Mouse (Mus musculus) stomach, embryonic 15.5 days (tissue): ENCODE data around the gene Rpl6. TPM values are rescaled to one million over a fixed set of nuclear protein-coding genes. Genes with fewer than 3 reads are reported as not detected.
A peak's percentile ranks its signal among the peaks of the same experiment; 100 is the strongest.

Experiments
- ATAC-seq: fragments of 200-750 bp; cut with Nextera tagmentation; 2 replicates; pipeline ENCODE4 v1.8.0; 2017; ENCODE audit warnings: low read depth, moderate number of reproducible peaks, moderate TSS enrichment; ENCODE audit not compliant: insufficient read depth, low FRiP score
- H3K27ac ChIP-seq: fragments of 300-500 bp; sonication (generic); 2 replicates; pipeline ENCODE4 v1.5.1; 2015; ENCODE audit warnings: mild to moderate bottlenecking, inconsistent platforms
- H3K27me3 ChIP-seq: fragments of 300-500 bp; sonication (generic); replicated peaks from 2 replicates; pipeline ENCODE4 v1.6.1; 2015; ENCODE audit warnings: inconsistent platforms
- H3K36me3 ChIP-seq: fragments of 300-500 bp; sonication (generic); 2 replicates; pipeline ENCODE4 v1.6.1; 2015; ENCODE audit warnings: inconsistent platforms
- H3K4me1 ChIP-seq: fragments of 300-500 bp; sonication (generic); 2 replicates; pipeline ENCODE4 v1.6.1; 2015; ENCODE audit warnings: inconsistent platforms
- H3K4me2 ChIP-seq: fragments of 300-500 bp; sonication (generic); 2 replicates; pipeline ENCODE4 v1.6.1; 2015; ENCODE audit warnings: mild to moderate bottlenecking, inconsistent platforms
- H3K4me3 ChIP-seq: fragments of 300-500 bp; sonication (generic); replicated peaks from 2 replicates; pipeline ENCODE4 v1.5.1; 2015; ENCODE audit warnings: inconsistent platforms
- H3K9ac ChIP-seq: fragments of 300-500 bp; sonication (generic); 2 replicates; pipeline ENCODE4 v1.6.1; 2015; ENCODE audit warnings: inconsistent platforms
- H3K9me3 ChIP-seq: fragments of 300-500 bp; sonication (generic); 2 replicates; pipeline ENCODE4 v1.6.1; 2016; ENCODE audit warnings: inconsistent platforms
- WGBS: fragments of 180-500 bp; shearing (Covaris S2); methylation state at CpG from one replicate; pipeline ENCODE4 v1.1.7; 2015; 5-methylcytosine and 5-hydroxymethylcytosine counted together
- polyA plus RNA-seq: library from polyadenylated mRNA; unstranded; fragments of >200 nt; fragmentation: Nextera tagmentation; extraction: Ambion mirVana; gene quantifications from 2 replicates; pipeline ENCODE4 v1.2.1, GENCODE M21; 2015

The Rpl6 gene
- polyA plus RNA-seq, 1 experiment from 2014 or later = 609 TPM

GRCm38 (mm10) chr5:121184375-121184774 is 19.9 kb upstream of the Rpl6 start:
- no peak overlapping the region for H3K9ac ChIP-seq
- 65% methylated on average over 2 of the region's 2 CpGs for WGBS
- no peaks in the 10 kb centered on the region for H3K36me3 ChIP-seq
- H3K4me1 ChIP-seq = peaks cover 19% of the 10 kb centered on the region
- H3K27me3 ChIP-seq = no peaks in the 10 kb centered on the region
- no peak overlapping the region for H3K4me3 ChIP-seq
- ATAC-seq = no peak
- H3K4me2 ChIP-seq = no peak overlapping the region
- H3K27ac ChIP-seq = no peak overlapping the region
- no peaks in the 10 kb centered on the region for H3K9me3 ChIP-seq

GRCm38 (mm10) chr5:121184945-121185551 is 19.2 kb upstream of the Rpl6 start:
- ATAC-seq = no peak; the same call in 1 of the 2 replicates
- peak overlapping the region; percentile 49; the same call in 1 of the 2 replicates for H3K27ac ChIP-seq
- WGBS = 25% methylated on average over 11 of the region's 11 CpGs
- no peak overlapping the region for H3K9ac ChIP-seq
- H3K4me2 ChIP-seq = 0 out of 2 replicates have a peak overlapping the region, but pooled peaks have one; percentile 5
- H3K4me3 ChIP-seq = no peak overlapping the region
- H3K36me3 ChIP-seq = no peaks in the 10 kb centered on the region
- H3K27me3 ChIP-seq = no peaks in the 10 kb centered on the region
- peaks cover 19% of the 10 kb centered on the region for H3K4me1 ChIP-seq
- no peaks in the 10 kb centered on the region for H3K9me3 ChIP-seq

GRCm38 (mm10) chr5:121187580-121188001 is 16.7 kb upstream of the Rpl6 start:
- no peak overlapping the region for H3K4me2 ChIP-seq
- H3K4me3 ChIP-seq = no peak overlapping the region
- H3K9me3 ChIP-seq = no peaks in the 10 kb centered on the region
- no peak for ATAC-seq
- H3K36me3 ChIP-seq = no peaks in the 10 kb centered on the region
- H3K27me3 ChIP-seq = no peaks in the 10 kb centered on the region
- no peak overlapping the region for H3K27ac ChIP-seq
- 88% methylated on average over 8 of the region's 8 CpGs for WGBS
- H3K4me1 ChIP-seq = peaks cover 23% of the 10 kb centered on the region
- H3K9ac ChIP-seq = no peak overlapping the region

GRCm38 (mm10) chr5:121188265-121188664 is 16.0 kb upstream of the Rpl6 start:
- Histone ChIP-seq H3K9ac (no peak overlapping the region), H3K27ac (no peak overlapping the region), H3K9me3 (no peaks in the 10 kb centered on the region), H3K4me2 (no peak overlapping the region), H3K4me3 (no peak overlapping the region), H3K4me1 (peaks cover 23% of the 10 kb centered on the region), H3K27me3 (no peaks in the 10 kb centered on the region), H3K36me3 (no peaks in the 10 kb centered on the region)
- 87% methylated on average over 9 of the region's 9 CpGs for WGBS
- ATAC-seq = no peak

- WGBS = 68% methylated on average over 9 of the region's 9 CpGs
- Histone ChIP-seq H3K9ac (no peak overlapping the region), H3K36me3 (no peaks in the 10 kb centered on the region), H3K27me3 (no peaks in the 10 kb centered on the region), H3K27ac (peak overlapping the region; percentile 9; the same call in 1 of the 2 replicates), H3K9me3 (no peaks in the 10 kb centered on the region), H3K4me1 (peaks cover 23% of the 10 kb centered on the region), H3K4me2 (0 out of 2 replicates have a peak overlapping the region, but pooled peaks have one; percentile 4), H3K4me3 (no peak overlapping the region)
- ATAC-seq = 0 out of 2 replicates have a peak, but pooled peaks have one; percentile 11
These were observed 15.1 kb upstream of the Rpl6 start for GRCm38 (mm10) chr5:121189182-121189581.

GRCm38 (mm10) chr5:121190210-121190835 is 14.0 kb upstream of the Rpl6 start:
- H3K27ac ChIP-seq = peak overlapping the region; percentile 81
- H3K36me3 ChIP-seq = no peaks in the 10 kb centered on the region
- H3K4me1 ChIP-seq = peaks cover 17% of the 10 kb centered on the region
- peak overlapping the region; percentile 68 for H3K9ac ChIP-seq
- no peak for ATAC-seq
- H3K9me3 ChIP-seq = no peaks in the 10 kb centered on the region
- WGBS = 25% methylated on average over 21 of the region's 21 CpGs
- peak overlapping the region; percentile 95 for H3K4me3 ChIP-seq
- no peaks in the 10 kb centered on the region for H3K27me3 ChIP-seq
- peak overlapping the region; percentile 74 for H3K4me2 ChIP-seq

- ATAC-seq = peak; percentile 94
- Histone ChIP-seq H3K4me1 (peaks cover 10% of the 10 kb centered on the region), H3K4me3 (peak within 1 kb of the TSS; percentile 95), H3K9me3 (no peaks in the 10 kb centered on the region), H3K4me2 (peak within 1 kb of the TSS; percentile 74), H3K9ac (peak within 1 kb of the TSS; percentile 68), H3K36me3 (no peaks in the 10 kb centered on the region), H3K27ac (peak within 1 kb of the TSS; percentile 81), H3K27me3 (no peaks in the 10 kb centered on the region)
- WGBS = under 1% methylated on average over 65 of the region's 98 CpGs
These were observed 13.3 kb upstream of the Rpl6 start, which contains the start of gene Ptpn11 for GRCm38 (mm10) chr5:121190836-121191583. Gene Ptpn11, minus strand, starts transcription at chr5:121191397.

- Histone ChIP-seq H3K4me3 (peak overlapping the region; percentile 95), H3K27ac (peak overlapping the region; percentile 77; the same call in 1 of the 2 replicates), H3K9me3 (no peaks in the 10 kb centered on the region), H3K9ac (peak overlapping the region; percentile 61), H3K4me1 (peaks cover 8% of the 10 kb centered on the region), H3K36me3 (no peaks in the 10 kb centered on the region), H3K27me3 (no peaks in the 10 kb centered on the region), H3K4me2 (peak overlapping the region; percentile 74)
- WGBS = 9% methylated on average over 17 of the region's 17 CpGs
- ATAC-seq = no peak; the same call in 1 of the 2 replicates
These were observed 12.7 kb upstream of the Rpl6 start for GRCm38 (mm10) chr5:121191584-121191906.

- no peaks in the 10 kb centered on the region for H3K9me3 ChIP-seq
- no peak overlapping the region for H3K4me3 ChIP-seq
- no peak overlapping the region for H3K9ac ChIP-seq
- no peak overlapping the region for H3K4me2 ChIP-seq
- no peaks in the 10 kb centered on the region for H3K27me3 ChIP-seq
- ATAC-seq = no peak
- no peak overlapping the region for H3K27ac ChIP-seq
- H3K4me1 ChIP-seq = peaks cover 6% of the 10 kb centered on the region; the same call in 1 of the 2 replicates
- H3K36me3 ChIP-seq = no peaks in the 10 kb centered on the region
- WGBS = 25% methylated on average over 1 of the region's 1 CpGs
These were observed 10.1 kb upstream of the Rpl6 start for GRCm38 (mm10) chr5:121194173-121194572.

- no peak overlapping the region for H3K9ac ChIP-seq
- no peaks in the 10 kb centered on the region for H3K36me3 ChIP-seq
These were observed 7.5 kb upstream of the Rpl6 start for GRCm38 (mm10) chr5:121196764-121197163.

GRCm38 (mm10) chr5:121197337-121197736 is 6.9 kb upstream of the Rpl6 start:
- Histone ChIP-seq H3K27me3 (no peaks in the 10 kb centered on the region), H3K4me1 (no peaks in the 10 kb centered on the region), H3K9ac (no peak overlapping the region), H3K4me2 (no peak overlapping the region), H3K36me3 (no peaks in the 10 kb centered on the region), H3K4me3 (no peak overlapping the region), H3K9me3 (no peaks in the 10 kb centered on the region), H3K27ac (no peak overlapping the region)
- WGBS = 80% methylated on average over 2 of the region's 2 CpGs
- no peak for ATAC-seq

More at GRCm38 (mm10) chr5:121196764-121197163, 7.5 kb upstream of the Rpl6 start:
- Histone ChIP-seq H3K9me3 (no peaks in the 10 kb centered on the region), H3K27me3 (no peaks in the 10 kb centered on the region), H3K4me1 (no peaks in the 10 kb centered on the region), H3K4me2 (no peak overlapping the region), H3K27ac (no peak overlapping the region), H3K4me3 (no peak overlapping the region)
- 44% methylated on average over 5 of the region's 5 CpGs for WGBS
- no peak for ATAC-seq

GRCm38 (mm10) chr5:121198376-121198775 is 5.9 kb upstream of the Rpl6 start:
- H3K4me2 ChIP-seq = no peak overlapping the region
- H3K36me3 ChIP-seq = no peaks in the 10 kb centered on the region
- ATAC-seq = no peak
- WGBS = 69% methylated on average over 5 of the region's 5 CpGs
- H3K27ac ChIP-seq = no peak overlapping the region
- H3K4me3 ChIP-seq = no peak overlapping the region
- no peaks in the 10 kb centered on the region for H3K27me3 ChIP-seq
- H3K9ac ChIP-seq = no peak overlapping the region
- H3K4me1 ChIP-seq = no peaks in the 10 kb centered on the region
- no peaks in the 10 kb centered on the region for H3K9me3 ChIP-seq
